Mouse (Mus musculus): ENCODE measurements around the gene Fam114a1.

DNA sequence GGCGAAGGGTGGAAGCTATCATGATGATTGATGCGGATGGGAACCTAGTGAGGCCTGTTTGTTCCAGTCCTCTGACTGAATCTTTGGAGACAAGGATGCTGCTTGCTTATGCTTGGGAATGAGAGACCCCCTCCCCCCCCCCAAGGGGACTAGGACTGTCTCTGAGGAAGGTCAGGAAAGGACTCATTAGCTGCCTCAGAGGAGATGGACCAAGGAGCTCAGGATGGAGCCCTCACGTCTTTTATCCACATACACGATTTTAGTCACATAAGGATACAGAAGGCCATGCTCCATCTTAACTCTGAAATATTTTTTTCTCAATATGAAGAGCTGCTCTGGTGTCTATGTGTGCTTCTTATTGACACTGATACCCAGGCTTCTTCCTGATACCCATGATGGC, 92.4 kb downstream of the Fam114a1 start:
- TF ChIP-seq POLR2A (IDR thresholded peaks at IDR 0.05; ENCODE audit: insufficient read depth, low read depth, low read length) (no peak), CTCF (IDR thresholded peaks at IDR 0.05) (no peak), EP300 (IDR thresholded peaks at IDR 0.05; ENCODE audit: insufficient read depth, low read depth, low read length) (no peak)

Data from heart, adult 2 months (tissue).